Mouse (Mus musculus): Measurements from ENCODE around the gene Olfr66. TPM values are rescaled to one million over a fixed set of nuclear protein-coding genes. Genes with fewer than 3 reads are reported as not detected.

Olfr66 gene
- not detected for total RNA-seq (2021)
- long read RNA-seq, experiment 1 = 0 reads
- long read RNA-seq, experiment 2 = 0 reads

GRCm38 (mm10) chr7:103886152-103886551 lies at the start of gene Olfr66:
Gene Olfr66 (minus strand): TSS chr7:103886252.
- no peak for DNase-seq (ENCODE audit: low spot score)

DNA sequence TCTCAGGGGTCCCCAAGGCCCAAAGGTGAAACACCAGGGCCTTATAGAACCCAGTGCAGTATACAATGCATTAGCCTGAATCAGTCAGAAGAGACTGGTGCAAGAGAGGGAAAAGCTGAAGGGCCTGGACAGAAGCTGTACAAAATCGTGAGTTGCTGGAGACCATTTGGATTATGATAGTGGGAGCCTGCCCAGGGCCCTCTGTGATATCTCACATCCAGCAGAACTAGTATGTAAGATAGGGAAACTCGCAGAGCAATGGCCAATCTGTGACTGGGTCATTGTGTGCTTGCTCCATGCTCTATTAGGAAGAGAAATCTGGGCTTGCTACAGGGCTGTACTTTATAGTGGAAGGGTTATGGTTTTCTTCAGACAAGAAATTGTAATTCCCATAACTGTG lies 48.2 kb upstream of the Olfr66 start, which contains the start of gene Olfr632:
Gene Olfr632, plus strand, starts transcription at position 84 of the 400 bp plus-strand sequence.
- DNase-seq (ENCODE audit: low spot score) = no peak

DNA sequence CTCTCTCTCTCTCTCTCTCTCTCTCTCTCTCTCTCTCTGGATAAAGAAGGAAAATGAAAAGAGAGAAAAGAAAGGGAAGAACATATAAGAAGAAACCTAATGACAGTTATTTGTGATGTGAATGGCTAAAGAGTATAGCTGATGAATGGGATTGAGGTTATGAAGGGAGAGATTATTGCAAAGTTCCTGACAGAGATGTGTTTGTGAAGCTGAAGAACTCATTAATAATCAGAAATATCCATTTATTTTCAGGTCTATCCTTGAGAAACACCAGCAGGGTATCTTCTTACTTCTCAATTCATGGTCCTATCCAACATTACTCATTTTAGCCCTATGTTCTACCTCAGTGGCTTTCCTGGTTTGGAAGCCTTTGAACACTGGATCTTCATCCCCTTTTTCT lies 42.5 kb upstream of the Olfr66 start, which contains the start of gene Olfr631:
Gene Olfr631, plus strand, starts transcription at position 301 of the 400 bp plus-strand sequence.
- DNase-seq (ENCODE audit: low spot score) = no peak

DNA sequence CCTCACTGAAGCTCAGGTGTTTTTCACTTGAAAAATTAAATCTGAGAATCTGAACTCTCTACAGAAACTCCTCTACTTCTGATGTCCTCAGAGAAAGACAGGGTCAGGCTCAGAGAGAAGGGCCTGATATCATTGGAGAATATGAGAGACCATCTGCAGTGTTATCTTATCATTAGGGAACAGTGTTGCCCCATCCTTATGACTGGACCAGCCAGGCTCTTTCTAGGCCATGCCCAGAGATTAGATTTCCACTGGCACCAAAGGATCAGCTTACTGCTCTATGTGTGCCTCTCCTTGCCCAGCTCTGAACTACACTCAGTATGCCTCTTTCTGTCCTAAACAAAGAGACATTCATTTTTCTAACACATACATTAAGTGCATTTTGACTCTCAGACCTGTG lies 29.3 kb upstream of the Olfr66 start:
- no peak for DNase-seq (ENCODE audit: low spot score)

DNA sequence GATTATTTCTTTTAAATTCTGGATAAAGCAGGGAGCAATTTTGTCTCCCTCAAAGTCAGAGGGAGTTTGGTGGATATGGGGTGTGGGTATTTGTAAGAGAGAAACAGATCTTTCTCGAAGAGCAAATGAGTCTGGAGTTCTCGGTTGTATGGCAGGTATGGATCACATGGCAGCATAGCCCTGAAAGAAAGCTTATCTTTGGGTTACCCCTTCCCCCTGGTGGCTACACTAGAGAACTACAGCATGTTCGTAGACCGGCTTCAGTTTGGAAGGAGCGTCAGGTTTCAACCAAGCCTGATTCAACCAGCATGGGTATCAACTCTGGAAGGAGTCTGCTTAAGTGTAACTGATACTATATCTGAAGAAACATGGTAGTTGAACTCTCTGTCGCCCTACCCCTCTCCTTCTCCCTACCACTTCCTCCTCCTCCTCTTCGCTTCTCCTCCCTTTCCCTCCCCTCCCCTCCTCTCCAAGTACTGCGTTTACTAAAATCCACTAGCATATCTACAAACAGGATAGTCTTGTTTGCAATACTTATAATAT lies 27.0 kb upstream of the Olfr66 start:
- no peak for DNase-seq (ENCODE audit: low spot score)

GRCm38 (mm10) chr7:103910047-103910446 lies 24.0 kb upstream of the Olfr66 start:
- no peak for DNase-seq (ENCODE audit: low spot score)

DNA sequence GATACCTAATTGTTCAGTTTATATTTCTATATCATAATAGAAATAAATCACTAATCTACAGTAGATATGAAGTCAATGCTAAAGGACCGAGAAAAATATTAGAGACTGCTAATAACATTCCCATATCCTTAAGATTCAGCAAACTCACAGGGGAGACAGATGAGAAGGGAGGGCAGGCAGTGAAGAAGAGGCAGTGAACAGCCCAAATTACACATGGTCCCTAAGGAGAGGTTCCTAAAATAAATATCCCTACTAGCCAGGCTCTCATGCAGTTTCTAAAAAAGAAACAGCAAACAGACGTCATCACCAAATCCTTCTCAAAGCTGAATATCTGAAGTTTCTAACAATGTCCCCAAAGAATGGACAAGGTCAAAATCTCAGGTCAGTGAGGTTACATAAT lies 17.1 kb upstream of the Olfr66 start, which contains the start of gene Olfr65:
Gene Olfr65, plus strand, starts transcription at position 301 of the 400 bp plus-strand sequence.
- DNase-seq (ENCODE audit: low spot score) = no peak

GRCm38 (mm10) chr7:103894385-103894784 lies 8.3 kb upstream of the Olfr66 start, which contains the start of gene Olfr64:
Gene Olfr64 (minus strand): TSS chr7:103894485.
- DNase-seq (ENCODE audit: low spot score) = no peak

DNA sequence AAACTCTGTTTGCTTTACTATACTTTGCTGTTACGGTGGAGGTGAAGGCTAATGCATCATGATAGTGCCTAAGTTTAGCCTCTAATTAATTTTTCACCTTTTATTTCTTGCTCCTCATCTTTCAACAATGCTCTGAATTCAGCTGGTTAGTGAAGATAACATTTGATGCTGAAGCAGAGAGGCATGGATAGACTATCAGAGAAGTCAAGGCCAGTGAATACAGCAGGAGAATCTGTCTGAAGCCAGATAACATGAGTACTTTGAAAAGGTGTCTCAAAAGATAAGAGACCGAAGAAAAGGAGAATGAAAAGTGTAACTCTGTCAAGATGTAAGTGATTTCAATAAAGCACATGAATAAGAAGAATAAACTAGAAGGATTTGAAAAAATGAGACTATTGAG lies 9.0 kb downstream of the Olfr66 start:
- no peak for DNase-seq (ENCODE audit: low spot score)

DNA sequence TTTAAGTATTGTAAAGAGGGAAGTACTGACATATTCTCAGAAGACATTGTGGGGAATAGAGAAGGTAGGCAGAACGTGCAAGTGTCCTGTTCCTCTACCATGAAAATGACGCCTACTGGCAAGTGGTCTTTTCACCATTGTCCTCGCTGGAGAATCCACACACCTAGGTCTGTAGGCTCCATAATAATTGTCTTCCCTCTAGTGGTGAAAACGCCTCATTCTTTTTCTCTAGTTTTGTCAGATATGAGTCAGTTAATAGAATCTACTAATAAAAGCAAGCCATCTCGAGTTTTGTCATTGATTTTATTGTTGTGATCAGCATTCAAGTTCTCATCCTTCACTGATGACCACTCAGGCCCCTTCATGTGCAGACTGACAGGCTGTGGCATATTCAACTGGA lies 11.6 kb downstream of the Olfr66 start:
- no peak for DNase-seq (ENCODE audit: low spot score)

DNA sequence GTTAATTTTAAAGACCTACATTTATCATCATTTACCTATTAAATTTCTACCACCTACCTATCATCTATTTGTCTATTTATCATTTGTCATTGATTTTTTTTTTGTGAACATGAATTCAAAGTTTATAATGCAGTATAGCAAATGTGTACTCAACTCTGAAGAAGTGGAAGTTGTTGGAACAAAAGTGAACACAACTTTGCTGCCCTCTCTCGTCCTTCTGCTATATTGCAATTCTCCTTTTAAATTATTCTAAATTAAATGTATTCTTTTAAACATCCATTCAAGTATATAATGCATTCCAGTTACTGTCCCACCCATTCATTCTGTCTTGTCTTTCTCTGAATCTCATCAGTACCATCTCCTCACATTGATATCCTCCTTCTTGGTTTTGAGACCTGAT lies 13.0 kb downstream of the Olfr66 start:
- DNase-seq (ENCODE audit: low spot score) = no peak

DNA sequence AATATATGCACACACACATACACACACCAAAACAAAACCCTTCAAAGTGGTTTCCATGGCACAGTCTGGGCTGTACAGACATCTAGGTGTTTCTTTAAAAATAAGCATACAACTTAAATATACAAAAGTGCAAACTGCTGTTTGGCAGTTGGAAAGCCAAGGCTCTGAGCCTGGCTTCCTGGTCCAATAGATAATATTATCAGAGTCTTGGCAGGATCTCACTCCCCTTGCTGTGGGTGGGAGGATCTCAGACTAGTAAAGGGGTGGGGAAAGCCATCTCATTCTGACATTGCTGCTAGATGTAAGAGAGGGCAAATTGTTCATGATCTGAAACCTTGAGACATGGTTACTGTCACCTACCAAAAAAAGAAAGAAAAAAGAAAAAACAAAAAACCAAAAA lies 15.4 kb downstream of the Olfr66 start:
- DNase-seq (ENCODE audit: low spot score) = no peak

- DNase-seq (ENCODE audit: low spot score) = no peak
Observed at GRCm38 (mm10) chr7:103865716-103866115, 20.3 kb downstream of the Olfr66 start.

- no peak for DNase-seq (ENCODE audit: low spot score)
Observed at GRCm38 (mm10) chr7:103861531-103861930, 24.5 kb downstream of the Olfr66 start.

GRCm38 (mm10) chr7:103860855-103861254 lies 25.2 kb downstream of the Olfr66 start:
- DNase-seq (ENCODE audit: low spot score) = peak; percentile 2

- DNase-seq (ENCODE audit: low spot score) = no peak
Observed at GRCm38 (mm10) chr7:103859076-103859475, 27.0 kb downstream of the Olfr66 start.

GRCm38 (mm10) chr7:103854669-103855068 lies 31.4 kb downstream of the Olfr66 start:
- DNase-seq (ENCODE audit: low spot score) = no peak

DNA sequence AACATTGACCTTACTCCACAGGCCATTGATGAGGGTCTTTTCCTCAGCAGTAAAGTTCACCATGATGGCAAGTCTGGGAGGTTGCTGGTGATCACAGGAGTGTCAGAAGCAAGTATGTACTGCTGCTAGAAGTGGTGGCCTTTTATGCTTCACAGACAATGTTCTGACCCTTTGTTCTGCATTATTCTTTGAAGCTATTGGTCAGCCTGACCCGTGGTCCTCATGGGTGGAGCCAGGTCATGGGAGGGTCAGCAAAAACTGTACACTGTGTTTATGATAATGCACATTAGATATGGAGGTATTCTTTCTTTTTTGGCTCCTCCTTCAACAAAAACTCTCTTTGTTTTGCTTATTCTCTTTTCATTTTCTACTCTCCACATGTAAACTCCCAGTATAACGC lies 33.0 kb downstream of the Olfr66 start, which contains the start of gene Hbb-y:
Gene Hbb-y, minus strand, starts transcription at position 127 of the 400 bp plus-strand sequence.
- no peak for DNase-seq (ENCODE audit: low spot score)

- DNase-seq (ENCODE audit: low spot score) = no peak
Observed at GRCm38 (mm10) chr7:103844525-103845325, 41.3 kb downstream of the Olfr66 start.

- DNase-seq (ENCODE audit: low spot score) = no peak
Observed at GRCm38 (mm10) chr7:103843034-103843433, 43.0 kb downstream of the Olfr66 start, which contains the start of gene Hbb-bh1. Gene Hbb-bh1 (minus strand): TSS chr7:103843164.

- DNase-seq (ENCODE audit: low spot score) = no peak
Observed at GRCm38 (mm10) chr7:103840268-103840667, 45.8 kb downstream of the Olfr66 start, which contains the start of gene Hbb-bh2. Gene Hbb-bh2 (minus strand): TSS chr7:103840520.
